Mouse (Mus musculus): ENCODE data around the gene Il3ra. TPM values are rescaled to one million over a fixed set of nuclear protein-coding genes. Genes with fewer than 3 reads are reported as not detected.

Il3ra gene
- total and polyA plus RNA-seq, 2 experiments from 2014 or later = 1.6 to 7.7 TPM

DNA sequence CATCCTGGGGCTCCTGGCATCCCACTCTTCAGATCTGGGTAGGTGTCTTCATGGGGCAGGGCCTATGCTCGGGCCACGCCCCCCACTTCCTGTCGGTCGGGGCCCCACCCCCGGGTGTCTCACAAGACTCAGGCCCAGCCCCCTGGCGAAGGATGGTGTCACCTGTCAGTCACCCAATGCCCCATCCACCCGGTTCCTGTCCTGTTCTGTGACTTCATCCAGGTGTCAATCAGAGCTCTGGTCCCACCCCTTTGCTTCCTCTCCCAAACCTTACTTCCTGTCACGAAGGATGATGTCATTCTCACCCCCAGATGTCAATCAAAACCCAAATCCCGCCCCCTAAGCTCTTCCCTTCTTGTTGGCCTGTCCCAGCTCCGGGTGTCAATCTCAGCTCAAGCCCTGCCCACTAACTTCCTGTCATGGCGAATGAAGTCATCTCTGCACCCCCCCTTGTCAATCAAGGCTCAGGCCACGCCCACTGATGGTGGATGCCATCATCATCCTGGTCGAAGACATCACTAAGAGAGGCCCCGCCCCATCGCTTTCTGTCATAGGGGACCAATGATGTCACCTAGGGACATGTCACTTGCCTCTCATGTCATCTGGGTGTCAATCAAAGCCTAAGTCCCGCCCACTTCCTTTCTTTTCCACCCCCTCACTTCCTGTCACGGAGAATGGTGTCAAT lies 1.2 kb downstream of the Il3ra start:
- no peaks in the 10 kb centered on the region for H3K36me3 ChIP-seq (ENCODE audit: insufficient read depth)
- H3K4me3 ChIP-seq (ENCODE audit: low read depth, low read length) = no peak overlapping the region; the same call in 1 of the 2 replicates
- no peak for TF ChIP-seq CTCF (IDR thresholded peaks at IDR 0.05; ENCODE audit: low read depth)
- WGBS = 83% methylated on average over 17 of the region's 17 CpGs
- H3K27me3 ChIP-seq (ENCODE audit: insufficient read depth, low read length) = no peaks in the 10 kb centered on the region
- H3K27ac ChIP-seq (ENCODE audit: low read depth, low read length) = no peak overlapping the region
- ATAC-seq (no peak; the same call in 1 of the 2 replicates), DNase-seq (peak; percentile 9)
- no peaks in the 10 kb centered on the region for H3K4me1 ChIP-seq (ENCODE audit: insufficient read depth)
- no peak overlapping the region for H3K9ac ChIP-seq
- H3K4me2 ChIP-seq (ENCODE audit: low read depth) = peak overlapping the region; percentile 88; the same call in 1 of the 2 replicates
- H3K9me3 ChIP-seq (ENCODE audit: low read length) = peaks cover 5% of the 10 kb centered on the region; the same call in 1 of the 2 replicates

DNA sequence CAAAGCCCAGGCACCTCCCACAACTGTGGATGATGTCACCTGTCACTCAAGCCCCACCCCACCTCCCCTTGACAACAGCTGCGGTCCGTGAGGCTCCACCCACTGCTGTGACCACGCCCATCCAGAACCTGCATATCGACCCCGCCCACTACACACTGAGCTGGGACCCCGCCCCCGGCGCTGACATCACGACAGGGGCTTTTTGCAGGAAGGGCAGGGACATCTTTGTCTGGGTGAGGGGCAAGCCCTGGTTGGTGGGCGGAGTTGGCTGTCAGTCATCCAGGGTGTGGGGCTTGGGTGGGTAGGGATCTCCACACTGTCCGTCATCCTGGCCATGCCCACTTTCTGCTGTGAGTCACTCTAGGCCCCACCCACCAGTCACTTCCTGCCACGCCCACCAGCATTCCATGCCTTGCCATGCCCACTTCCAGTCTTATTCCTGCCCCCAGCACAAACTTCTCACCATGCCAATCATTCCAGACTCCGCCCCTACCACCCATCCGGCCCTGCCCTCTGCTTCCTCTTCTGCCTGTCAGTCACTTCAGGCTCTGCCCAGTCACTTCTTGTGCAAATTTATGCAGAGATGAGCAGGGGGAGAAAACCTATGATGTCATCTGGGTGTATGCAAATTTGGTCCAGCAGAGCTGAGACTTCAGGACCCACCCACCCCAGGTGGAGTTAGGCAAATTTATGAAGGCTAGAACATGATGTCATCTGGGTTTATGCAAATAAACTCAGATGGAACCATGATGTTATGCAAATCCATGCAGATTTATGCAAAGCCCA lies 2.0 kb downstream of the Il3ra start:
- H3K4me1 ChIP-seq (ENCODE audit: insufficient read depth) = no peaks in the 10 kb centered on the region
- H3K9ac ChIP-seq = no peak overlapping the region
- no peaks in the 10 kb centered on the region for H3K27me3 ChIP-seq (ENCODE audit: insufficient read depth, low read length)
- WGBS = 95% methylated on average over 14 of the region's 14 CpGs
- peaks cover 5% of the 10 kb centered on the region; the same call in 1 of the 2 replicates for H3K9me3 ChIP-seq (ENCODE audit: low read length)
- no peak for TF ChIP-seq CTCF (IDR thresholded peaks at IDR 0.05; ENCODE audit: low read depth)
- peak; percentile 64 for DNase-seq
- H3K36me3 ChIP-seq (ENCODE audit: insufficient read depth) = no peaks in the 10 kb centered on the region
- peak; percentile 23 for ATAC-seq
- H3K4me3 ChIP-seq (ENCODE audit: low read depth, low read length) = no peak overlapping the region
- H3K27ac ChIP-seq (ENCODE audit: low read depth, low read length) = no peak overlapping the region
- no peak overlapping the region for H3K4me2 ChIP-seq (ENCODE audit: low read depth)

DNA sequence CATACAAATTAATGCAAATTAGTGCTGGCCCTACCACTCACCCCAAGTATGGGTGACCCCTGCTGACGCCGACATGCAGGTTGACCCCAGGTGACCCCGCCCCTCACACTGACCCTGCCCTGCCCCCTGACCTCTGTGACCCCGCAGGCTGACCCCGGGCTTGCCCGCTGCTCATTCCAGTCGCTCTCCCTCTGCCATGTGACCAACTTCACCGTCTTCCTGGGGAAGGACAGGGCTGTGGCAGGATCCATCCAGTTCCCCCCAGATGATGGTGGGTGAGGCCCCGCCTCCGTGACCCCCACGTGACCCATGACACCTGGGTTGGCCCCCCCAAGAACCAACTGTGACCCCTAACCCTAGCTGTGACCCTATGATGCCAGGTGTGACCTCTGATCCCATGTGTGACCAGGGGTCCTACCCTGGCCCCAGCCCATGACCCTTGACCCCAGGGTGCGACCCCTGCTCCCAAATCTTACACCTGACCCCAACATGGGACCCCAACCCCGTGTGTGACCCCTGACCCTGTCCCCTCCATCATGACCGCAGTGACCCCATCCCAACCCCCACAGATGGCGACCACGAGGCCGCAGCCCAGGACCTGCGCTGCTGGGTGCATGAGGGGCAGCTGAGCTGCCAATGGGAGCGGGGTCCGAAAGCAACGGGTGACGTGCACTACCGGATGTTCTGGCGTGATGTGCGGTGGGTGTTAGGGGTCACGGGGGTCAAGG lies 2.8 kb downstream of the Il3ra start:
- 94% methylated on average over 26 of the region's 26 CpGs for WGBS
- Histone ChIP-seq H3K36me3 (ENCODE audit: insufficient read depth) (no peaks in the 10 kb centered on the region), H3K4me3 (ENCODE audit: low read depth, low read length) (no peak overlapping the region), H3K27ac (ENCODE audit: low read depth, low read length) (no peak overlapping the region), H3K9me3 (ENCODE audit: low read length) (peaks cover 5% of the 10 kb centered on the region; the same call in 1 of the 2 replicates), H3K4me1 (ENCODE audit: insufficient read depth) (no peaks in the 10 kb centered on the region), H3K27me3 (ENCODE audit: insufficient read depth, low read length) (no peaks in the 10 kb centered on the region), H3K9ac (no peak overlapping the region), H3K4me2 (ENCODE audit: low read depth) (no peak overlapping the region)
- no peak for TF ChIP-seq CTCF (IDR thresholded peaks at IDR 0.05; ENCODE audit: low read depth)
- peak; percentile 31 for DNase-seq
- ATAC-seq = no peak

DNA sequence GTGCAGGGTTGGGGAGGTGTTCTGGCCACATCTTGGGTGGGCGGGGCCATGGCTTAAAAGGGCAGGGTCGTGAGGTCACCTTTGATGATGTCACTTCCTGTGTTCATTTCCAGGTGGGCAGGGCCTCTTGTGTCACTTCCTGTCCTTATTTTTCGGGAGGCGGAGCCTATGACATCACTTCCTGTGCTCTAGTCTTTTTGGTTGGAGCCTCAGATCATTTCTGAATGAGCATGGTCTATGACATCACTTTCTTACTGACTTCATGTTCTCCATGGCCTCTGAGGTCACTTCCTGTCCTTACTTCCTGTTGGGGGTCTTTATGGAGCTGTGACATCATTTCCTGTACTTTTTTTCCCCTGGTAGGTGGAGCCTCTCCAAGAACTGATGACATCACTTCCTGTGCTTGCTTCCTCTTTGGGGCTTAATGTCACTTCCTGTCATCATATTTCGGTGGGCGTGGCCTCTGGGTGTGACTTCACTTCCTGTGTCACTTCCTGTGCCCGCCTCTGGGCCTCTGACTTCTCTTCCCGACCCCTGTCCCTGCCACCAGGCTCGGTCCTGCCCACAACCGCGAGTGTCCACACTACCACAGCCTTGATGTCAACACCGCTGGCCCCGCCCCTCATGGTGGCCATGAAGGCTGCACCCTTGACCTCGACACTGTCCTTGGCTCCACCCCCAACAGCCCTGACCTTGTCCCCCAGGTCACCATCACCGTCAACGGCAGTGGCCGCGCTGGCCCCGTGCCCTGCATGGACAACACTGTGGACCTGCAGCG lies 3.6 kb downstream of the Il3ra start:
- no peak for ATAC-seq
- Histone ChIP-seq H3K9me3 (ENCODE audit: low read length) (peaks cover 5% of the 10 kb centered on the region; the same call in 1 of the 2 replicates), H3K9ac (no peak overlapping the region), H3K36me3 (ENCODE audit: insufficient read depth) (no peaks in the 10 kb centered on the region), H3K4me2 (ENCODE audit: low read depth) (no peak overlapping the region), H3K4me1 (ENCODE audit: insufficient read depth) (no peaks in the 10 kb centered on the region), H3K4me3 (ENCODE audit: low read depth, low read length) (no peak overlapping the region), H3K27me3 (ENCODE audit: insufficient read depth, low read length) (no peaks in the 10 kb centered on the region), H3K27ac (ENCODE audit: low read depth, low read length) (no peak overlapping the region)
- 96% methylated on average over 20 of the region's 20 CpGs for WGBS
- TF ChIP-seq CTCF (IDR thresholded peaks at IDR 0.05; ENCODE audit: low read depth) = no peak
- DNase-seq = peak; percentile 33

DNA sequence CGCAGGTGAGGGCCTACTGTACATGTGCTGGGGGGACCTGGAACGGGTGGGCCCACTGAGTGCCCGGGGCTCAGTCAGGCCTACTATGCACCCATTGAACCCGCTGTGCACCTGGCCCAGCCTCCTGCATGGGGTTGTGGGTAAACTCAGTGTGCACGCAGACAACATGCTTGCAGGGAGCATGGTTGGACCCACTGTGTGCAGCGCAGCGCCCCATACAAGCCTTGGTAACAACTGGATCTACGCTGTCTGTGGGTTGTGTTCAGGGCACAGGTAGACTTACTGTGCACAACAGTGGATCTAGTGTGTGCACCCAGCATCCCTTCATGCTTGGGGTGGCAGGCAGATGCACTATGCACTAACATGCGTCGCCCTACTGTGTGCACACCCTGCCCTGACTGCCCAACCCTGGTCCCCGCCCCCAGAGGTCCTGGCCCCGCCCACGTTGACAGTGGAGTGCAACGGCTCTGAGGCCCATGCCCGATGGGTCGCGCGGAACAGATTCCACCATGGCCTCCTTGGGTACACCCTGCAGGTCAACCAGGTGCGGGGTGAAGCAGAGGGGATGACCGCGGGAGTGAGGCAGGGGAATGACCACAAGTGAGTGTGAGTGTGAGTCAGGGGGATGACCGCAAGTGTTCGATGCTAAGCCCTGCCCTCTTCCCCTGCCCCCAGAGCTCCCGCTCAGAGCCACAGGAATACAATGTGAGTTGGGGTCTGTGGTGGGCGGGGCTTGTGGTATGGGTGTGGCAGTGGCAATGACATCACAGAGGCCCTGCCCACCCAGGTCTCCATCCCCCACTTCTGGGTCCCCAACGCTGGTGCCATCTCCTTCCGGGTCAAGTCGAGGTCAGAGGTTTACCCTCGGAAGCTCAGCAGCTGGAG lies 4.4 kb downstream of the Il3ra start:
- Histone ChIP-seq H3K27ac (ENCODE audit: low read depth, low read length) (no peak overlapping the region), H3K27me3 (ENCODE audit: insufficient read depth, low read length) (no peaks in the 10 kb centered on the region), H3K9ac (no peak overlapping the region), H3K4me1 (ENCODE audit: insufficient read depth) (no peaks in the 10 kb centered on the region), H3K4me2 (ENCODE audit: low read depth) (no peak overlapping the region), H3K9me3 (ENCODE audit: low read length) (peaks cover 9% of the 10 kb centered on the region; the same call in 1 of the 2 replicates), H3K36me3 (ENCODE audit: insufficient read depth) (no peaks in the 10 kb centered on the region), H3K4me3 (ENCODE audit: low read depth, low read length) (no peak overlapping the region)
- WGBS = 98% methylated on average over 29 of the region's 29 CpGs
- DNase-seq (no peak), ATAC-seq (no peak)
- TF ChIP-seq CTCF (IDR thresholded peaks at IDR 0.05; ENCODE audit: low read depth) = no peak

DNA sequence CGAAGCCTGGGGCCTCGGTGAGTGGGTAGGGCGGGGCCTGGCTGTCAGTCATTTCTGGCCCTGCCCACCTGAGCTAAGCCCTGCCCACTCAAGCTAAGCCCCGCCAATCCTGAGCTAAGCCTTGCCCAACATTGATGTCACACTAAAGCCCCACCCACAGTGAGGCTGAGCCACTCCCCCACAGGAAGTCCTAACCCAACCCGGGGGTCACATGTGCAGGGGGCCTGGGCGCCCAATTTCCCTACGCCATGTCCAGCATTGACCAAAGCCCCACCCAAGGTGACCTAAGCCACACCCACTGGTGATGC lies 5.0 kb downstream of the Il3ra start:
- Histone ChIP-seq H3K27ac (ENCODE audit: low read depth, low read length) (no peak overlapping the region), H3K4me2 (ENCODE audit: low read depth) (no peak overlapping the region), H3K9ac (no peak overlapping the region), H3K36me3 (ENCODE audit: insufficient read depth) (no peaks in the 10 kb centered on the region), H3K4me3 (ENCODE audit: low read depth, low read length) (no peak overlapping the region), H3K9me3 (ENCODE audit: low read length) (peaks cover 11% of the 10 kb centered on the region; the same call in 1 of the 2 replicates), H3K4me1 (ENCODE audit: insufficient read depth) (no peaks in the 10 kb centered on the region), H3K27me3 (ENCODE audit: insufficient read depth, low read length) (no peaks in the 10 kb centered on the region)
- ATAC-seq (no peak), DNase-seq (no peak)
- no peak for TF ChIP-seq CTCF (IDR thresholded peaks at IDR 0.05; ENCODE audit: low read depth)
- WGBS = 96% methylated on average over 7 of the region's 7 CpGs

Measured in forebrain, postnatal 0 days (tissue).